Mouse (Mus musculus) erythroblast, embryonic 14.5 days (primary cell): ENCODE data around the gene Ccdc162.

Experiments used
- GATA1 ChIP-seq: IDR thresholded peaks from 2 replicates; pipeline ENCODE4 v1.6.1; 2012; ENCODE audit warnings: low read length, inconsistent platforms, mixed read lengths
- TAL1 ChIP-seq: IDR thresholded peaks from 3 replicates; pipeline ENCODE4 v1.6.1; 2012; ENCODE audit warnings: low read length, inconsistent platforms, mixed read lengths

- TF ChIP-seq TAL1 (no peak), GATA1 (no peak)
Measured at GRCm38 (mm10) chr10:41519640-41520409, 196.6 kb downstream of the Ccdc162 start.
